Mouse (Mus musculus) midbrain, embryonic 15.5 days (tissue): ENCODE measurements around the gene Gpc5. TPM values are rescaled to one million over a fixed set of nuclear protein-coding genes. Genes with fewer than 3 reads are reported as not detected.

Experiments
- ATAC-seq: fragments of 200-750 bp; cut with Nextera tagmentation; replicated peaks from 2 replicates; pipeline ENCODE4 v1.8.0; 2017; ENCODE audit warnings: moderate TSS enrichment
- H3K27ac ChIP-seq: fragments of 300-500 bp; sonication (generic); 2 replicates; pipeline ENCODE4 v1.5.1; 2015; ENCODE audit warnings: mild to moderate bottlenecking, inconsistent platforms
- H3K27me3 ChIP-seq: fragments of 300-500 bp; sonication (generic); replicated peaks from 2 replicates; pipeline ENCODE4 v1.6.1; 2015; ENCODE audit warnings: inconsistent platforms
- H3K36me3 ChIP-seq: fragments of 300-500 bp; sonication (generic); replicated peaks from 2 replicates; pipeline ENCODE4 v1.6.1; 2015; ENCODE audit warnings: inconsistent platforms
- H3K4me1 ChIP-seq: fragments of 300-500 bp; sonication (generic); 2 replicates; pipeline ENCODE4 v1.6.1; 2015; ENCODE audit warnings: inconsistent platforms
- H3K4me2 ChIP-seq: fragments of 300-500 bp; sonication (generic); 2 replicates; pipeline ENCODE4 v1.6.1; 2015; ENCODE audit warnings: inconsistent platforms, mild to moderate bottlenecking, moderate library complexity
- H3K4me3 ChIP-seq: fragments of 300-500 bp; sonication (generic); 2 replicates; pipeline ENCODE4 v1.5.1; 2015; ENCODE audit warnings: mild to moderate bottlenecking, inconsistent platforms
- H3K9ac ChIP-seq: fragments of 300-500 bp; sonication (generic); 2 replicates; pipeline ENCODE4 v1.6.1; 2015; ENCODE audit warnings: mild to moderate bottlenecking, inconsistent platforms
- H3K9me3 ChIP-seq: fragments of 300-500 bp; sonication (generic); 2 replicates; pipeline ENCODE4 v1.6.1; 2016; ENCODE audit warnings: inconsistent platforms
- WGBS: fragments of 180-500 bp; shearing (Covaris S2); methylation state at CpG from one replicate; pipeline ENCODE4 v1.1.7; 2015; ENCODE audit warnings: mixed read lengths; 5-methylcytosine and 5-hydroxymethylcytosine counted together
- polyA plus RNA-seq: library from polyadenylated mRNA; unstranded; fragments of >200 nt; fragmentation: Nextera tagmentation; extraction: Ambion mirVana; gene quantifications from 2 replicates; pipeline ENCODE4 v1.2.1, GENCODE M21; 2015

Gene Gpc5
- polyA plus RNA-seq, 1 experiment from 2014 or later: 7.2 TPM

GRCm38 (mm10) chr14:115616305-115616704, 524.3 kb downstream of the Gpc5 start:
- Histone ChIP-seq H3K4me3 (no peak overlapping the region), H3K27ac (no peak overlapping the region), H3K36me3 (no peaks in the 10 kb centered on the region), H3K9me3 (no peaks in the 10 kb centered on the region), H3K27me3 (no peaks in the 10 kb centered on the region), H3K9ac (no peak overlapping the region), H3K4me1 (no peaks in the 10 kb centered on the region), H3K4me2 (no peak overlapping the region)
- WGBS: 35% methylated on average over 2 of the region's 2 CpGs
- ATAC-seq: peak; percentile 39; the same call in 1 of the 2 replicates

DNA sequence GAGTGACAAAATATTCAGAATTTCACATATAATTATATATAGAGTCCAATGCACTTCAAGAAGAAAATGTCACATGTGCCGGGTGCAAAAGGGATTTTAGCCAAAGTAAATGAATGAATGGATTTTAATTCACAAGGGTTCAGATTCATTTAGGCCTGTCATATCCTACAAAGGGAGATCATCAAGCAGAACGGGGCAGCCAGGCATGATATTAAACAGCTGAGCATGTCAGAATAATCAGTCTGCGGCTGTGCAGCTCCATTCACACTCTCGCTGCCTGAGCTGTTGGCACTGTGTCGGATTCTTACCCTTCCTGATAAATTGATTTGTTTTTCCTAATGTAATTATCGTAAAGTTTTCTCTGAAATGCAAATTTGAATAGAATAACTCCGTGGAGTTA, 524.8 kb downstream of the Gpc5 start:
- H3K9ac ChIP-seq: no peak overlapping the region
- no peaks in the 10 kb centered on the region for H3K9me3 ChIP-seq
- no peak overlapping the region for H3K27ac ChIP-seq
- H3K4me2 ChIP-seq: no peak overlapping the region
- no peaks in the 10 kb centered on the region for H3K36me3 ChIP-seq
- peak; percentile 90 for ATAC-seq
- 17% methylated on average over 7 of the region's 7 CpGs for WGBS
- H3K4me1 ChIP-seq: no peaks in the 10 kb centered on the region
- no peaks in the 10 kb centered on the region for H3K27me3 ChIP-seq
- H3K4me3 ChIP-seq: no peak overlapping the region

- Histone ChIP-seq H3K4me1 (no peaks in the 10 kb centered on the region), H3K36me3 (no peaks in the 10 kb centered on the region), H3K9ac (no peak overlapping the region), H3K4me3 (no peak overlapping the region), H3K27me3 (no peaks in the 10 kb centered on the region), H3K27ac (no peak overlapping the region), H3K9me3 (no peaks in the 10 kb centered on the region), H3K4me2 (no peak overlapping the region)
- no peak for ATAC-seq
These were observed 528.5 kb downstream of the Gpc5 start for GRCm38 (mm10) chr14:115620473-115620872.

DNA sequence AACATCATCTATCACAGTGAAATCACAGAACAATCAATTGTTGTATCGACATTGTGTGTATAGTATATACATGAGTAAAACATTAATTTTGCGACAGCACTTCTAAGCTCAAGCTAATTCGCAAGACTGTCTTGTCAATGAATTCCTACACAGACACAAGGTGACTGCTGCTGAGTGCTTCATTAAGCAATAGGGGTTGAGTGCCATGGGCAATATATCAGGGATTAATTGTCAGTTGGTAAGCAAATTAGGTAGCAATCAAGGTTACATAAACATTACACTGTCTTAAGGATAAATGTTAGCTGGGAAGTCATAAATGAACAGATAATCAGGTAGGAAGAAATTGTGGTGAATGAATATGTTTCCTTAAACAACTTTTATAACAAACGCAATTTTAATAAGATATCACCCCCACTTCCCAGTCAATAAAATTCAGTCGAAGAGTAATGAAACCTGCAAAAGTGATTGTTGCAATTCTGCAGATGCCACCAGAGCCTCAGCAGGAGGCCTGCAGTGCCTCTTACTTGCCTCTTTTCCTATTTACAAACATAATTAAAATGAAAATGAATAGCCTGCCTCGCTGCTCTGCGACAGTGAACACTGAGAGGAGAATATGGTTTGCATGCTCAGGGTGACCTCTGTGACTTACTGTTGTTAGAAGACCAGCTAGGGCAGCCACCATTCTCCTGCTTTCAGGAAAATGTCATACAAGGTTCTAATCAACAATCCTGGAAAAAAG, 539.3 kb downstream of the Gpc5 start:
- no peak overlapping the region for H3K27ac ChIP-seq
- no peak overlapping the region for H3K4me2 ChIP-seq
- H3K4me3 ChIP-seq: no peak overlapping the region
- ATAC-seq: no peak
- H3K27me3 ChIP-seq: no peaks in the 10 kb centered on the region
- no peak overlapping the region for H3K9ac ChIP-seq
- WGBS: 73% methylated on average over 7 of the region's 7 CpGs
- no peaks in the 10 kb centered on the region for H3K4me1 ChIP-seq
- H3K9me3 ChIP-seq: no peaks in the 10 kb centered on the region
- H3K36me3 ChIP-seq: no peaks in the 10 kb centered on the region

DNA sequence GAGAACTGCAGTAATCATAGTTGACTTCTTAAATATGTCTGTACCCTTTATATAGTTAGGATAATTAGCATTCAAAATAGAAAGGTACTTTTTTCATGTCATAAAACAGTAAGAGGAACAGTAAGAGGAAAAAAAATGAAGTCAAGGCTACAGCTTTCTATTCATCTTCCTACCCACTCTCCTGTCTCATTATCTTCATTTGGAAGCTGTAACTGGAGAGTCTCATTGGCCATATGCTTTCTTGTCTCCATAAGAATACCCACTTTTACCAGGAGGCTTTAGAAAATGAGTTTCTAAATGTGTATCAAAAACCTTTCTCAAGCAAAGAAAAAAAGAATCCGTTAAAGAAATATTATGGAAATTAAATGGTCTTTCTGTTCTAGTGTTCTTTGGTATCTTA, 541.3 kb downstream of the Gpc5 start:
- ATAC-seq: no peak
- no peak overlapping the region for H3K4me2 ChIP-seq

GRCm38 (mm10) chr14:115679875-115680274, 587.9 kb downstream of the Gpc5 start:
- no peak for ATAC-seq

More for the DNA sequence above, 541.3 kb downstream of the Gpc5 start:
- H3K9ac ChIP-seq: no peak overlapping the region
- no peaks in the 10 kb centered on the region for H3K9me3 ChIP-seq
- H3K27me3 ChIP-seq: no peaks in the 10 kb centered on the region
- H3K4me3 ChIP-seq: no peak overlapping the region
- H3K4me1 ChIP-seq: no peaks in the 10 kb centered on the region
- H3K27ac ChIP-seq: no peak overlapping the region
- H3K36me3 ChIP-seq: no peaks in the 10 kb centered on the region
- 85% methylated on average over 1 of the region's 1 CpGs for WGBS

GRCm38 (mm10) chr14:115746013-115746412, 654.0 kb downstream of the Gpc5 start:
- ATAC-seq: no peak
- Histone ChIP-seq H3K27ac (no peak overlapping the region), H3K4me1 (no peaks in the 10 kb centered on the region), H3K36me3 (no peaks in the 10 kb centered on the region), H3K9me3 (no peaks in the 10 kb centered on the region), H3K4me3 (no peak overlapping the region), H3K4me2 (no peak overlapping the region), H3K9ac (no peak overlapping the region), H3K27me3 (no peaks in the 10 kb centered on the region)
- 82% methylated on average over 1 of the region's 1 CpGs for WGBS

More at GRCm38 (mm10) chr14:115679875-115680274, 587.9 kb downstream of the Gpc5 start:
- Histone ChIP-seq H3K27me3 (no peaks in the 10 kb centered on the region), H3K4me2 (no peak overlapping the region), H3K36me3 (no peaks in the 10 kb centered on the region), H3K9me3 (no peaks in the 10 kb centered on the region), H3K9ac (no peak overlapping the region), H3K27ac (no peak overlapping the region), H3K4me1 (no peaks in the 10 kb centered on the region), H3K4me3 (no peak overlapping the region)
- WGBS: 65% methylated on average over 2 of the region's 2 CpGs

DNA sequence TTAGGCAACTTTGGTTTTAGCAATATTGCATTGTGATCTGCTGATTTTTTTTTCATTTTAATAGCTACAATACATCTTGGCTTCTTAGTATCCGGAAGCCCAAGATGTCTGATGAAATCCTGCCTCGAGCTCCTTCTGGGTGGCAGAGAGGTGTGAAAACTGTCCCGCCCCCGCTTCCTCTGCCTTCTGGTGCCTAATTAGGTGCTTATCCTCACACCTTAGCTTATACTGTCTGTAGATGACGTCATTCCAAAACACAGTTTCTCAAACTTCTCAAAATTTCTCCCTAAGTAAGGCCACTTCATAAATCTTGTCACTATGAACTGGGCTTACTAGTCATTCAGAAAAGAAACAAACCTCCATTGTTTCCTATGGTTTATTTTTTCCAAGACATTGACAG, 668.2 kb downstream of the Gpc5 start:
- no peak overlapping the region for H3K9ac ChIP-seq
- no peak overlapping the region for H3K4me3 ChIP-seq
- no peaks in the 10 kb centered on the region for H3K9me3 ChIP-seq
- H3K4me1 ChIP-seq: no peaks in the 10 kb centered on the region
- H3K27me3 ChIP-seq: no peaks in the 10 kb centered on the region
- ATAC-seq: no peak
- 86% methylated on average over 5 of the region's 5 CpGs for WGBS
- H3K4me2 ChIP-seq: no peak overlapping the region
- no peak overlapping the region for H3K27ac ChIP-seq
- H3K36me3 ChIP-seq: no peaks in the 10 kb centered on the region

DNA sequence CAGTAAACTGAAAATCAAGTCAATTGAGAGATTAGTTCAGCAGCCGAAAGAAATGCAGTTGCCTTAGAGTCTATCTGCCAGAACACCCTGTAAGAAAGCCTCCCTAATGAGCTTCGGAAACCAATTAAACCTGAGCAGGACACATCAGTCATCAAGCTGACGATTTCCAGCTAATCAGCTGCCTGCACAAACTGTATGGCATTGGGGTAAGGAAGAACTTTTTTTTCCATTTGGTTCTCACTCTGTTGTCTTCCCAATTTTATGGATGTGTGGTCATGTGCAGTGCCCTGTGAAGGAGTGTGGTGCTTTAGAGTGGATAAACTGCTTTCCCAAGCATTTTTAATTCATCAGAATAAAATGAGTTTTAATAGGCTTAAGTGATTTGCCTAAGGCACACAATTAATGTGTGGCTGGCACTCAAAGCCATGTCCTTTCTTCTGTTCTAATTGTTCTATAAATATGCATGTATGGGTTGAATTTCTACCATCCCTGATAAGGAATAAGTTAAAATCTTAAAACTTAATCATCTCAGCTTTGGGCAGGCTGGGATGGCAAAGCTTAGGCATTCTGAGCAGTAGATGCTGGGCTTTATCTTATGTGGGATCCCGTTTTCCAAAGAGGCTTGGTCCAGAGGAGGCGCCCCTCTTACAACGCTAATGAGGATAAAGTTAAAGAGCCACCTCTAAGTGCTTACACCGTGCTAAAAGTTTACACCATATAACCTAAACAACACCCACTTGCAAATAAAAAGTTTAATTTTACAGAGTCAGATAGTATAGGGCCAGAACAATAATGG, 687.6 kb downstream of the Gpc5 start:
- 27% methylated on average over 7 of the region's 7 CpGs for WGBS
- Histone ChIP-seq H3K9ac (no peak overlapping the region), H3K9me3 (no peaks in the 10 kb centered on the region), H3K4me2 (no peak overlapping the region), H3K27ac (no peak overlapping the region), H3K36me3 (no peaks in the 10 kb centered on the region), H3K27me3 (no peaks in the 10 kb centered on the region), H3K4me1 (peaks cover 3% of the 10 kb centered on the region; the same call in 1 of the 2 replicates), H3K4me3 (no peak overlapping the region)
- ATAC-seq: peak; percentile 88

DNA sequence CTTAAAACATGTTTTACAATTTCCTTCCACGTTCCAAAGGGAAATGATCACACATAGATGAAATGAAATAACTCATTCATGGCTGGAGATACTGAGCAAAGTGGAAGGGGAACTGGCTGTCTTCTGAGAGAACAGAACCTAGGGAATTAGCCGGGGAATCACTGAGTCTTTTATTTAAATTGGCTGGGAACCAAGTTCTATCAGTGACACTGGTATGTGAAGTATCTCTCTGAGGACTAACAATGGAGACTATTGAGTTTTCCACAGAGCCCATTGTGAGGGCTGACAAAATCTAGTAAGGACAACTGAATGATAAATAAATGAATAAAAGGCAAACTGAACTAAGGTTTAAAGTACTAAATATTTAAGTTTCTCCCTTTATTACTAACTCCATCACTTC, 712.7 kb downstream of the Gpc5 start:
- H3K4me1 ChIP-seq: no peaks in the 10 kb centered on the region; the same call in 1 of the 2 replicates
- no peak for ATAC-seq
- no peaks in the 10 kb centered on the region for H3K27me3 ChIP-seq
- H3K4me3 ChIP-seq: no peak overlapping the region
- no peaks in the 10 kb centered on the region for H3K9me3 ChIP-seq
- no peak overlapping the region for H3K4me2 ChIP-seq
- H3K36me3 ChIP-seq: no peaks in the 10 kb centered on the region
- 11% methylated on average over 2 of the region's 2 CpGs for WGBS
- no peak overlapping the region for H3K9ac ChIP-seq
- no peak overlapping the region for H3K27ac ChIP-seq

- 19% methylated on average over 1 of the region's 1 CpGs for WGBS
- H3K4me2 ChIP-seq: no peak overlapping the region
These were observed 727.0 kb downstream of the Gpc5 start for GRCm38 (mm10) chr14:115819021-115819420.

DNA sequence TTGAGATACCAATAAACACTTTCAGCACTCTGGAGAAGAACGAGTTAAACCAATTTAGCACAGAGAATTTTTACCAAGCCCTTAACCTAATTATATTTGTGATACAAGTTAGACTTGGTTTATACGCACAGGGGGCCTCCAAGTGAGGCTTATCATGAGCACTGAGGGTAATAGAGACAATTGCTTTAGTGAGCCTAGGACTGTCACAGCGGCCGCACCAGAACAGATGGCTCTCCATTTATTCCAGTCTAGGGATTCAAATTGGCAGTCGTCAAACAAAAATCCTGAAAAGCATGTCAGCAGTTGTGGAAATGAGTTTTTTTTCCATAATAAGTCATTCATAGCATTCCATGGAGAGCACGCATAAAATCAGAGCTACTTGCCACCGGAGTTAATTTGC, 729.6 kb downstream of the Gpc5 start:
- Histone ChIP-seq H3K9ac (no peak overlapping the region), H3K4me3 (no peak overlapping the region), H3K4me2 (no peak overlapping the region), H3K4me1 (no peaks in the 10 kb centered on the region), H3K27ac (no peak overlapping the region), H3K9me3 (no peaks in the 10 kb centered on the region), H3K27me3 (no peaks in the 10 kb centered on the region), H3K36me3 (no peaks in the 10 kb centered on the region)
- WGBS: 40% methylated on average over 7 of the region's 7 CpGs
- ATAC-seq: peak; percentile 70; the same call in 1 of the 2 replicates

More at GRCm38 (mm10) chr14:115819021-115819420, 727.0 kb downstream of the Gpc5 start:
- ATAC-seq: 0 out of 2 replicates have a peak, but pooled peaks have one; percentile 37
- no peak overlapping the region for H3K4me3 ChIP-seq
- no peak overlapping the region for H3K27ac ChIP-seq
- H3K9ac ChIP-seq: no peak overlapping the region
- no peaks in the 10 kb centered on the region for H3K27me3 ChIP-seq
- H3K9me3 ChIP-seq: no peaks in the 10 kb centered on the region
- H3K36me3 ChIP-seq: no peaks in the 10 kb centered on the region
- no peaks in the 10 kb centered on the region for H3K4me1 ChIP-seq
